Mouse (Mus musculus) large intestine, adult 2 months (tissue): ENCODE data around the gene Pcid2. TPM values are rescaled to one million over a fixed set of nuclear protein-coding genes. Genes with fewer than 3 reads are reported as not detected.

Source experiments
- polyA plus RNA-seq: library from polyadenylated mRNA; depleted of rRNA; stranded (reverse); fragments of >200 nt; gene quantifications from 2 replicates; pipeline ENCODE4 v1.2.3, GENCODE M21; 2012; rRNA removed

The Pcid2 gene
- polyA plus RNA-seq, 1 experiment: 18.7 TPM

Other genes with a start within 250 kb of the Pcid2 start
- gene Mcf2l, start 231.7 kb downstream of the Pcid2 start, polyA plus RNA-seq: 14.1 TPM in 2 replicates
- 0.12 and 0.23 TPM in 2 replicates for gene F7, start 79.4 kb downstream of the Pcid2 start, polyA plus RNA-seq
- gene F10, start 68.2 kb downstream of the Pcid2 start, polyA plus RNA-seq: 0.05 and 0.29 TPM in 2 replicates
- gene Proz, start 44.5 kb downstream of the Pcid2 start, polyA plus RNA-seq: 4.2 and 8.8 TPM in 2 replicates
- 24.2 and 30.9 TPM in 2 replicates for gene Cul4a, start 162 bp upstream of the Pcid2 start, polyA plus RNA-seq
- gene Lamp1, start 53.7 kb upstream of the Pcid2 start, polyA plus RNA-seq: 411 and 537 TPM in 2 replicates
- gene Grtp1, start 95.2 kb upstream of the Pcid2 start, polyA plus RNA-seq: 67.3 and 69.4 TPM in 2 replicates
- not detected in 2 replicates for gene Adprhl1, start 148.7 kb upstream of the Pcid2 start, polyA plus RNA-seq
- gene Dcun1d2, start 182.7 kb upstream of the Pcid2 start, polyA plus RNA-seq: 14.9 and 15.9 TPM in 2 replicates
- gene Tmco3, start 182.7 kb upstream of the Pcid2 start, polyA plus RNA-seq: 39.8 and 60.8 TPM in 2 replicates
- 58.4 and 70.1 TPM in 2 replicates for gene Tfdp1, start 233.3 kb upstream of the Pcid2 start, polyA plus RNA-seq